Mouse (Mus musculus): ENCODE results near the gene Usp30.

- no peak for TF ChIP-seq CTCF (IDR thresholded peaks at IDR 0.05; ENCODE audit: low read depth)
- TF ChIP-seq EP300 (IDR thresholded peaks at IDR 0.05; ENCODE audit: low read depth): no peak
These were observed 35.3 kb downstream of the Usp30 start for GRCm38 (mm10) chr5:114100390-114101099.

Measured in heart, postnatal 0 days (tissue).